Mouse (Mus musculus) spleen, adult 2 months (tissue): ENCODE data around the gene Alkbh6. TPM values are rescaled to one million over a fixed set of nuclear protein-coding genes. Genes with fewer than 3 reads are reported as not detected.

Experiments
- DNase-seq, 2 experiments: peaks; one replicate each; pipeline versions ENCODE4 v3.0.0 to v3.0.0-alpha.2; 2012 to 2021; ENCODE audit warnings: low spot score in 2 of 2, low read depth in 1 of 2
- H3K27ac ChIP-seq: fragments of 200-500 bp; 2 replicates; pipeline ENCODE4 v1.5.1; 2012; ENCODE audit warnings: low read length, inconsistent platforms; ENCODE audit not compliant: insufficient read depth
- H3K27me3 ChIP-seq: fragments of 200-500 bp; 2 replicates; pipeline ENCODE4 v1.6.1; 2012; ENCODE audit warnings: mild to moderate bottlenecking, moderate library complexity, low read length, inconsistent platforms; ENCODE audit not compliant: control insufficient read depth, insufficient read depth
- H3K36me3 ChIP-seq: fragments of 200-500 bp; 2 replicates; pipeline ENCODE4 v1.6.1; 2012; ENCODE audit warnings: mild to moderate bottlenecking, low read length, inconsistent platforms; ENCODE audit not compliant: control insufficient read depth, insufficient read depth
- H3K4me1 ChIP-seq: fragments of 200-500 bp; 2 replicates; pipeline ENCODE4 v1.6.1; 2011; ENCODE audit warnings: inconsistent platforms; ENCODE audit not compliant: control insufficient read depth, insufficient read depth, insufficient read length
- H3K4me3 ChIP-seq: fragments of 200-500 bp; 2 replicates; pipeline ENCODE4 v1.5.1; 2011; ENCODE audit warnings: mild to moderate bottlenecking, inconsistent platforms; ENCODE audit not compliant: insufficient read depth, insufficient read length; ENCODE audit errors: extremely low read depth
- CTCF ChIP-seq: fragments of 200-500 bp; IDR thresholded peaks from 2 replicates; pipeline ENCODE4 v1.5.1; 2011; ENCODE audit warnings: mild to moderate bottlenecking, inconsistent platforms; ENCODE audit not compliant: insufficient read depth, insufficient read length, insufficient replicate concordance; ENCODE audit errors: extremely low read depth
- POLR2A ChIP-seq: fragments of 200-500 bp; IDR thresholded peaks from 2 replicates; pipeline ENCODE4 v1.6.1; 2011; ENCODE audit warnings: low read depth, low read length, inconsistent platforms
- WGBS: fragments of 180-500 bp; shearing (Covaris S2); methylation state at CpG from one replicate; pipeline ENCODE4 v1.1.7; 2018; 5-methylcytosine and 5-hydroxymethylcytosine counted together
- polyA plus RNA-seq: library from polyadenylated mRNA; depleted of rRNA; stranded (reverse); fragments of >200 nt; gene quantifications from 2 replicates; pipeline ENCODE4 v1.2.3, GENCODE M21; 2012

Alkbh6 gene
- polyA plus RNA-seq, 1 experiment: 86.3 TPM

GRCm38 (mm10) chr7:30321539-30322284 is 13.2 kb downstream of the Alkbh6 start, which contains the start of gene E130208F15Rik:
Gene E130208F15Rik, plus strand, starts transcription at chr7:30321740.
- DNase-seq: peak; percentile 63 to 71
- Histone ChIP-seq H3K4me3 (peak within 1 kb of the TSS; percentile 76), H3K36me3 (no peaks in the 10 kb centered on the region), H3K27ac (peak within 1 kb of the TSS; percentile 93), H3K4me1 (peaks cover 5% of the 10 kb centered on the region; the same call in 1 of the 2 replicates), H3K27me3 (no peaks in the 10 kb centered on the region)
- under 1% methylated on average over 63 of the region's 63 CpGs for WGBS
- TF ChIP-seq POLR2A (peak; percentile 41; the same call in 1 of the 2 replicates), CTCF (no peak)

GRCm38 (mm10) chr7:30322285-30322667 is 13.8 kb downstream of the Alkbh6 start:
- Histone ChIP-seq H3K27ac (peak overlapping the region; percentile 93), H3K4me1 (peaks cover 5% of the 10 kb centered on the region; the same call in 1 of the 2 replicates), H3K36me3 (no peaks in the 10 kb centered on the region), H3K27me3 (no peaks in the 10 kb centered on the region), H3K4me3 (peak overlapping the region; percentile 76)
- TF ChIP-seq CTCF (no peak), POLR2A (peak; percentile 65; the same call in 1 of the 2 replicates)
- WGBS: 1% methylated on average over 20 of the region's 20 CpGs
- DNase-seq: peak; percentile 92 to 97

- peak overlapping the region; percentile 93 for H3K27ac ChIP-seq
- peak in 1 of 2 experiments; percentile 49 for DNase-seq
- TF ChIP-seq POLR2A (no peak), CTCF (no peak)
- WGBS: 3% methylated on average over 6 of the region's 6 CpGs
- H3K27me3 ChIP-seq: no peaks in the 10 kb centered on the region
- peak overlapping the region; percentile 76 for H3K4me3 ChIP-seq
- peaks cover 5% of the 10 kb centered on the region; the same call in 1 of the 2 replicates for H3K4me1 ChIP-seq
- H3K36me3 ChIP-seq: no peaks in the 10 kb centered on the region
Observed at GRCm38 (mm10) chr7:30322865-30323264, 14.3 kb downstream of the Alkbh6 start.

GRCm38 (mm10) chr7:30323795-30324194 is 15.3 kb downstream of the Alkbh6 start, which contains the start of gene Sdhaf1:
Gene Sdhaf1, minus strand, starts transcription at chr7:30323895.
- Histone ChIP-seq H3K4me1 (peaks cover 5% of the 10 kb centered on the region; the same call in 1 of the 2 replicates), H3K4me3 (no peak within 1 kb of the TSS), H3K36me3 (no peaks in the 10 kb centered on the region), H3K27ac (peak within 1 kb of the TSS; percentile 93), H3K27me3 (no peaks in the 10 kb centered on the region)
- WGBS: 82% methylated on average over 3 of the region's 3 CpGs
- TF ChIP-seq CTCF (no peak), POLR2A (no peak)
- DNase-seq: no peak

GRCm38 (mm10) chr7:30324300-30324944 is 15.9 kb downstream of the Alkbh6 start:
- no peaks in the 10 kb centered on the region for H3K36me3 ChIP-seq
- 83% methylated on average over 5 of the region's 5 CpGs for WGBS
- no peak for DNase-seq
- H3K27ac ChIP-seq: no peak overlapping the region; the same call in 1 of the 2 replicates
- no peak for TF ChIP-seq CTCF
- TF ChIP-seq POLR2A: no peak
- H3K4me1 ChIP-seq: peaks cover 5% of the 10 kb centered on the region; the same call in 1 of the 2 replicates
- H3K27me3 ChIP-seq: no peaks in the 10 kb centered on the region
- H3K4me3 ChIP-seq: no peak overlapping the region

GRCm38 (mm10) chr7:30325364-30325763 is 16.8 kb downstream of the Alkbh6 start:
- H3K27me3 ChIP-seq: no peaks in the 10 kb centered on the region
- 65% methylated on average over 2 of the region's 2 CpGs for WGBS
- H3K4me3 ChIP-seq: no peak overlapping the region
- no peak overlapping the region for H3K27ac ChIP-seq
- DNase-seq: peak; percentile 48 to 57
- peaks cover 5% of the 10 kb centered on the region; the same call in 1 of the 2 replicates for H3K4me1 ChIP-seq
- peak; percentile 19; the same call in 1 of the 2 replicates for TF ChIP-seq CTCF
- no peak for TF ChIP-seq POLR2A
- no peaks in the 10 kb centered on the region for H3K36me3 ChIP-seq

- Histone ChIP-seq H3K4me1 (no peaks in the 10 kb centered on the region), H3K27ac (no peak overlapping the region), H3K4me3 (no peak overlapping the region), H3K27me3 (no peaks in the 10 kb centered on the region), H3K36me3 (no peaks in the 10 kb centered on the region)
- no peak for TF ChIP-seq POLR2A
- TF ChIP-seq CTCF: no peak
- no peak for DNase-seq
Observed at GRCm38 (mm10) chr7:30326427-30326826, 17.9 kb downstream of the Alkbh6 start.
